Mouse (Mus musculus): ENCODE results near the gene Csmd2.

Csmd2 gene

DNA sequence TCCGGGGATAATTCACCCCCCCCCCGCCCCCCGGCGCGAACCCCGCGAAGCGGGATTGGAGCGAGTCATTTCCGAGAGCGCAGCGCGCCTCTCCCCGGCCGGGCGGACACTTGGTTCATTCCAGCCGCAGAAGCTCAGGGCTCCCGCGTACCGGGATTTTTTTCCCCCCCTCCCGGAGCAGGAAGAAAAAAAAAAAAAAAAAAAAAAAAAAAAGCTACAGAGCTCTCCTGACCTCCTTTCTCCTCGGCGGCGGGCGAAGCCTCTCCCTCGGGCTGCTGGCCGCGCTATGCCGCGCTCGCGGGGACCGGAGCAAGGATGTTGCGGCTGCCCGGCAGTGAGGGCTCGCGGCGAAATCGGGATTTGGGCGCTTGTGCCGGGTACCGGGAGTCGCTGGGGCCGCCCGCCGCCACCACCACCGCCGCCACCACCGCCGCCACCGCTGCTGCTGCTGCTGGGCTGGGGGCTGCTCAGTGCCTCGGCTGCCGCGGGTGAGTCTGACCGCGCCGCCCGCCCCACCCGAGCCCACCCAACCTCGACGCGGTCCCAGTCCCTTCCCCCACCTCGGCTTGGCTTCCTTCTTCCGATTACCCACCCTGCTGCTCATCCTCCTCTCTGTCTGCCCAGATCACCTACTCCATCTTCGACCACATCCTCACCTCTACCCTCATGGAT lies at the start of gene Csmd2:
TSS of gene Csmd2 (plus strand) at position 74 of the 672 bp plus-strand sequence.
- peak in 1 of 2 experiments; percentile 44 for DNase-seq (ENCODE audit: low spot score in 2 of 2)

DNA sequence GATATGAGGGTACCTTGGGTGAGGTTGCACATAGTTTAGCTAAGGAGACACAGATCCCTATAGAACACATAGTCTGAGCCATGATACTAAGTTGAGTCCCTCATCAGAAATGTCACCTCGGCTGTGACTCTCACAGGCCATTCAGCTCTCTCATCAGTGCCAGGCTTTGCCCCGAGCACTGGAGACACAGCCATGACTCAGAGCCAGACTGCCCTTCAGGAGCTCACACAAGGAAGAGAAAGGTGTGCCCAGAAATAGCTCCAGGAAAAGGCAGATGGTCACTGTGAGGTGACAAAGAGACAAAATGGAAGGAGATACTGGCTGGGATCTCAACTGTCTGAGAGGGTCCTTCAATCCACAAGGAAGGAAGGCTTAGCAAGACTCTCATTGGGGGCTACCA lies 40.0 kb upstream of the Csmd2 start:
- no peak for DNase-seq (ENCODE audit: low spot score in 2 of 2)

DNA sequence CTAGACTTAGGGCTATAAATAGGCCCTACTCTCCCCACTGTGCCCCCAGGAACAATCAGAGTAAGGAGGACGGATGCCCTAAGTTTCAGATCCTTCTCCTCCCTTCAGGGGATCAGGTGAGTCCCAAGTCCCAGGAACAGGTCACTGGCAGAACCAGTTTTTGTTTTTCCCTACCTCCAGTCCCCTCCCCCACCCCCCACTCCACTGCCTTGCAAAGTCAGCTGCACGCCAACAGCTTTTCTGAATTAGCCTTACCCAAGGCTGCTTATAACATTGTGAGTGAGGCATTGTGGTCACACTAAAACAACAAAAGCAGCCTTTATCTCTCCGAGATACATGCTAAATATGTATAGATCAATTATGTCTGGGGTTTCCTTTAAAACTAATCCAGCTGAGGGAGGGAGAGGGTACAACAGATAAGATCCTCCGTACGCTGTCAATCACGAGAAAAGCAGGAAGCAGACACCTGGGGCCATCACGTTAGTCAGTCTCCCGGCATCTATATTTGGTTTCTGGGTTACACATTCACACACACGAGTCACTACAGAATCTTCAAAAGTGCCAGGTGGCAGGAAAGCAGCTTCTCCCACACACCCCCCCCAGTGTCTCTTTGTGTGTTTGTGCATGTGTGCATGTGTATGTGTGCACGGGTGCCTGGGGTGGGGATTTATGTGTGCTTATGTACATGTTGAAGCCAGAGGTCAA lies 34.5 kb upstream of the Csmd2 start:
- no peak for DNase-seq (ENCODE audit: low spot score in 2 of 2)

DNA sequence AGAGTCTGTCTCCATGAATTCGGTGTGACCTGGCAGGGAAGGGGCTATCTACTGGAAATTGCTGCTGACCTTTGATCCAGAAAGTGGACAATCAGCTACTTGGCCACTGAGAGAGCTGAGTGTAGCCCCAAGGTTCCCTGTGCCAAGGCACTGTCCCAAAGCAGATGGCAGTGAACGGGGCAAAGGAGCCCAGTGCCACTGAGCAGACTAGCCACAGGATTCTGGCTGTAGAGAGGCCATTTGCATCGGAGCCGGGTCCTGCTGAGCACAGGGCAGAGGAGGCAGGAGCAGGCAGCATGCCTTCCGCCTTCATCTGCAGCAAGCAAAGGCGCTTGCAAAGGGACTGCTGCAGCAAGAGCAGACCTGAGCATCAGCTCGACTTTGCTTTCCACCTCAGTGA lies 18.6 kb upstream of the Csmd2 start:
- no peak for DNase-seq (ENCODE audit: low spot score in 2 of 2)

DNA sequence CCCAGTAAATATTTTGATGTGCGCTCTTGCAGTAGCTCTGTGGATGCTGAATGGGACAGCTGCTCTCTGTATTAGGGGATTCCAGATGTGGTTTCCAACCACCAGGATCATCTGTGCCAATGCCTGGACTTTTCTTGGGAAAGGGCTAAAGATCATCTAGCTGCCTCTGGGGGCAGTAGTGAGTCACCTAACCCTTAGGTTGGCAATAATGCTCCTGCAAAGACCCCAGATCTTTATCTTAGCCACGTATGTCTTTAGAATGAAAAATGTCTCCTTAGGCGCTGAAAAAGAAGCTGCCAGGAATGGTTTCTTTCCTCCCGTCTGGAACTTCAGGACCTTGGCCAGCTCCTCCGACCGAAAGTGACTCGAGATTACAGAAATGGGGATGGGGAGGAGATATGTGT lies 17.6 kb upstream of the Csmd2 start:
- no peak for DNase-seq (ENCODE audit: low spot score in 2 of 2)

DNA sequence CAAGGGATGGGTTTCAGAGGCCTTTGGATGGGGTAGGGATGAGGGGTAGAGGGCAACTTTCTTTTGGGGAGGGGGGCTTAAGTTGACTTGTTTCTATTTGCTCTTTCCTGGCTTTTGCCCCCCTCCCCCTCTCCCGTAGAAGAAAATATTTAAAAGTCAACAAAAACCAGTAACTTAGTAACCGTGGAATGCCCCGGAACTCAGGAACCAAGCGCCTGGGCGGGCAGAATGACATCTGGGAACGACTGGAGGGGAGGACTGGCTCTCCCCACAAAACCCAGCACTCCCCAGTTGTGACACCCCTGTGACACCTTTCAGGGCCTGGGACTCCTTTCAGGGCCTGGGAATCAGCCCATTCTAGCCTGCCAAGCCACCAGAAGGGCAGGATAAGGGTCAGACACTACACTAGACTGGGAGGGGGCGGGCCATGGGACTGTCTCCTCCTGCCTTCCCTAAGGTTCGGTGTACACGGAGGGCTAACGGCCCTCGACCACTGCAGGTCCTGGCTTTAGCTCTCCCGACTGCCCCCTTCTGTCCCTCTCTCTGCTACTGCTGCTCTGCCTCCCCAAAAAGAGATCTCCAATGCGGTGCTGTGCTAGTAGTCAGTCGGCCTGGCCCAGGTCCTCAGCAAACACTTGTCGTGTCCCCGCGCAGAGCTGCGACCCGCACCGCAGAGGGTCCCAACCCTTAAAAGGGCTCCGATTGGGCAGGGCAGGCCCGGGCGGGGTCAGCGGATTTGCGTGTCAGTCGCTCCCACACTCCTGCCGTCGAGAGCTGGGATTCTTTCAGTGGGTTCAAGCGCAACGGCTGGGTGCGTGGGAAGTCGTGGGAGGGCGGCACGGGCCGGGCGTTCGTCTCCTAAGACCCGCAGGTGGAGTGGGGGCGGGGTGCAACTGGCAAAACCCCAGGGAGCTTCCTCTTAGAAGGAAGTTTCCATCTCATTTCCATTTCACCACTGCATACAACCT lies 16.5 kb upstream of the Csmd2 start, which contains the start of gene CK137956:
TSS of gene CK137956 (minus strand) at position 51 of the 968 bp plus-strand sequence.
- DNase-seq (ENCODE audit: low spot score in 2 of 2) = no peak

DNA sequence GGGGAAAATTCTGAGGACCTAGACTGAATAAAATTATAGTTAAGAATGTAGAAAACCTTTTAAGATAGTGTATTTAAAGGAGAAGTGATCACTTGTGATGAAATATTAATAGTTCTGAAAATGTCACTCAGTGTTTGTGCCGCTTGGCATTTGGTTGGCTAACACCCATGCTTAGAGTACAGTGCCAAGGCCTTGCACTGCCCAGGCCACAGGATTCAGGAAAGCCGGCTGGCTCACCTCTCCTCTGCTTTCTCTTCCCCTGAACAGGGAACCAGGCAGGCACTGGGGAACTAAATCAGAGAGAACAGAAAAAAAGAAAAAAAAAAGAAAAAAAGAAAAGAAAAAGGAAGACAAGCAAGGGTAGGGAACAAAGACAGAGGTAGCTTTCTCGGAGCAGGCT lies 14.7 kb upstream of the Csmd2 start:
- no peak for DNase-seq (ENCODE audit: low spot score in 2 of 2)

DNA sequence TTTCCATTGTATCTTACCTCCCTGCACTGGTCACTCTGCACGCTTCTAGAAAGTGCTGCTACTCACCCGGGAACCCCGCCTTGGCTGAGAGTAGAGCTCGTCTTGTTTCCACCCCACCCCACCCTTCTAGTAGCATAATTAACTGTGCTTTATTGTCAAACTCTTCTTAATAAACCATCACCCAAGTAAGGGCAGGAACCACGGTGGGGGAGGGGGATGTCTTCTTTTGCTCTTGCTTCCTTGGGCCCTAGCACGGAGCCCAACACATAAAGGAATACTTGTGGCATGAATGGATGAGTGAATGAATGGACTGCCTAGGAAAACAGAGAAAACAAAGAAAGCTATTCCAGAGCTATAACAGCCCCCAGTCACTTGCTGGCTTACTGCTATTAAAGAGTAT lies 6.5 kb upstream of the Csmd2 start:
- DNase-seq (ENCODE audit: low spot score in 2 of 2) = no peak

DNA sequence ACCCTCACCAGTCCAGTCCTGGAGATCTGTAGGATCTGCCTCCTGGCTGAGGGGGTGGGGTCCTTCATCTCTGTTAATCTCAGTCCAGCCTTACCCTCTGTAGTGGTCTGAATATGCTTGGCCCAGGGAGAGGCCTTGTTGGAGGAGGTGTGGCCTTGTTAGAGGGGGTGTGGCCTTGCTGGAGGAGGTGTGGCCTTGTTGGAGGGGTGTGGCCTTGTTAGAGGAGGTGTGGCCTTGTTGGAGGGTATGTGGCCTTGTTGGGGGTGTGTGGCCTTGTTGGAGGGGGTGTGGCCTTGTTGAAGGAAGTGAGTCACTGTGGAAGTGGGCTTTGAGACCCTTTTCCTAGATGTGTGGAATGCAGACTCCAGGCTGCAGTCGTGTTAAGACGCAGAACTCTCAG lies 3.2 kb upstream of the Csmd2 start:
- DNase-seq (ENCODE audit: low spot score in 2 of 2) = no peak

DNA sequence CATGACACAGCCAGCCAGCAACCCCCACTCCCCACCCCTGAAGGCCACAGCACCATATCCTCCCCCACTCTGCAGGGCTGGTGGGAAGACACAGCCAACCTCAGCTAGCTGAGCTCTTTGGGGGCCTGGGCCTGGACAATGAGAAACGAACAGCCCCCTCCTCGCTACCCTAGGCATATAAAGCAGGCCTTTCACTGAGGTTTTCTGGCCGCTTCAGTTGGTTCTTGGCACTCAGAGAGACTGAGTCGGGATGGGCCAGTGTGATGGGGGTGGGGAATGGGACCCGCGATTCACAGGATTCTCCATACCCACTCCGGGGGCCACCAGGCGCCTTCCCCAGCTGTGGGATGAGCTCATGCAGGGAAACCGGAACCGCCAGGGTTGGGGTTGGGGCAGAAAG lies 1.8 kb upstream of the Csmd2 start:
- peak; percentile 22 to 41 for DNase-seq (ENCODE audit: low spot score in 2 of 2)

DNA sequence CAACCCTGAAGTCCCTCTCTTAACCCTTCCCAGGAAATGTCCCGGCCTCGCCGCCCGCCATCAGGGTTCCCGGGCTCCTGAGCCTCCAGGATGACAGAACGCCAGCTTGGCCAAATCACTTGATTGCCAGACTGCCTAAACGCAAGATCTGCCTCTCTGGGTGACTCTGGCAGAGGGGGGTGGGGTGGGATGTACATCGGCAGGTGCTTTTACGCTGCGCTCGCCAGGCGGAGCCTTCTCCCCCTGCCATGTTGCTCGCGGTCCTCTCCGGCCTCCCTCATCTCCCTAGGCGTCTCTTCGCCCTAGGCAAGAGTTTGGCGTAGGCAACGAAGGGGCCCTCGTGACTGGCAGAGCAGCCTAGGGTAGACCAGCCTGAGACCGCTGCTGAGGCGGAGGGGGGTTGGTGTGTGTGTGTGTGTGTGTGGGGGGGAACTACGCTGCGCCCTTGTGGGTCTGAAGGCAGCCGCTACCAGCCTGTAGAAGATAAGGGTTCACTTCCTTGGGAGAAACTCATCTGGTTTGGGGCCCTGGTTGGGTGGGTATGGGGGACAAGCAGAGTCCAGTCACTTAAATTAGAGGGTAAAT lies 1.1 kb upstream of the Csmd2 start:
- peak in 1 of 2 experiments; percentile 20 for DNase-seq (ENCODE audit: low spot score in 2 of 2)

DNA sequence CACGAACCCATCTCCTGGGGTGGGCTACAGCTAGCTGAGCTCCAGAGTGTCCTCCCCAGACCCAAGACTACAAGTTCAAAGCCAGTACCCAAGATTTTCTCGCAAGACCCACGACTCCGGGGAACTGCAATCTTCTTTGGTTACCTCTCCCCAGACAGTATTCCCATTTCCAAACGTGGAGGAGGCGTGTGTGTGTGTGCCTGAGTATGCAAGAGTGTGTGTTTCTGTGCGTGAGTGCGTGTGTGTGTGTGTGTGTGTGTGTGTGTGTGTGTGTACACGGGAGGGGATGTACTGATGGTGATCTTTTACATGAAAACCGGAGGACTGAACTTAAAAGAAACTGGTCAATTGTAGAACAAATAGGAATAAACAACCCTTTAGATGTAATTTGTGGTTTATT lies 387 bp upstream of the Csmd2 start:
- DNase-seq (ENCODE audit: low spot score in 2 of 2) = peak in 1 of 2 experiments; percentile 16

DNA sequence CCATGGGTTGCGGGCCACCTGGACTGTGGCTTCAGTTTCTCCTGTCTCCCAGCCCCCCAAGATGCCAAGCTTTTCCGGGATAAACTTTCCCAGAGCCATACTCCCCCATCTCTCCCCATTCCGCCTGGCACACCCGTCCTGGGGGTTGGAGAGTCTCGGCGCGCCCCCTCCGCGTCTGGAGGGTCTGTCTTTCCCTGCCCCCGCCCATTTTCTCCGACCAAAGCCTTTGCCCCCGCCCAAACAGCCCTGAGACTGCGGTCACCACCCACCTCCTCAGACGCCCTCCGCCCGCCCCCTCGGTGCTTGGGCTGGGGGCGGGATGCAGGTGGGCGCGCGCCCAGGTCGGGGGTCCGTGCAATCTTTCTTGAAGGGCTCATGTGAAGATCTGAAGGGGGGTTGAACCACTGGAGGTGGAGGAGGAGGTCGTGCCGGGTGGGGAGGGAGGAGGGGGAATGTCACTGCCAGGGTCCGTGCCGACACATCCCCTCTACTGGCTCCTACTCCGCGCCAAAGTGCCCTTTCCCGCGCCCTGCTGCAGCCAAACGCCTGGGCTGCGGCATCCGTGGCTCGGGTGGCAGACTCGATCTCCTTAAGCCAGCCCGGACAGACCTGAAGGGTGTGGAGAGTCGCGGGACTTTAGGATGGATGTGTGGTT lies 996 bp downstream of the Csmd2 start:
- DNase-seq (ENCODE audit: low spot score in 2 of 2) = no peak

DNA sequence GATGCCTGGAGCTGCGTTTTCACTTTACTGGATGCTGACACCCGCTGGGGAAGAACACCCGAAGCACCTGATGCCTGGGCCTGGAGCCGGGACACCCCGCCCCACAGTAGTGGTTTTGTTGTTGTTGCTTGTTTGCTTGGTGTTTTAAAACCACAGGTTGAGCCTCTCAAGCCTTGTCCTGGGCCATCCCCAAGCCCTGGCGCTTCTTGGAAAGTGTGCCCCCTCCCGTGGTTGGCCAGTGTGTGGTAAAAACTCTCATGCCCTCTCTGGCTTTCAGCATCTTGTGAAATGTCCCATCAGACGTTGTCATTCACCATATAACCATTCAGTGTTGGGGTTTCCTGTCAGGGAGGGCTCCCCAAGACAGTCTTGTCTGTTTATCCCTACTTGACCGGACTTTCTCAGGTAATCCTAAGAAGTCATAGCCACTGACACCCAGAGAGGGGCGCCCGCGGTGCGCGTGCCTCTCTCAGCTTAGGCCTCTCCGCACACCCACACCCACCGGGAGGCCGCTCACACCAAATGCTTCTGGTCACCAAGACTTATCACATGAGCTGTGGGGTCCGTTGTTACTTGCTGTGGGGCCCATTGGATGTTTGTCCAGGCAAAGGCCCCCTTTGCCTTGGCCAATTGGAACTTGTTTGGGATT lies 1.8 kb downstream of the Csmd2 start:
- peak; percentile 45 to 65 for DNase-seq (ENCODE audit: low spot score in 2 of 2)

DNA sequence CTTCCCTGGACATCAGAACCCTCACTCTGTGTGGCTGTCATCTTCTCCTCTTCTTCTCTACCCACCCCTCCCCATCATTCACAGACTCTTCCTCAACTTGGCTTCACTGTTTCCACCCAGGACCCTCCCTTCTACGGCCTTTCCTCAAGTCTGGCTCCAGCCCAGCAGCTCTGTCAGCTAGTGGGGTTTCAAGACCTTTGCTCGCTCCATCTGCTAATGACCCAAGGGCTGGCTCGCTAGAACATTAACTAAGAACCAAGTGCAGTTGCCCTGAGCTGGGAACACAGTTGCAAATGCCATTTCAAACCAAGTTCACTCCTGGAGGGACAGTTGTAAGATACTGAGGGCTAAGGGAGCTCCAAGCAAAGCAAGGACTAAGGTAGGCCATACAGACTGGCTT lies 11.6 kb downstream of the Csmd2 start:
- no peak for DNase-seq (ENCODE audit: low spot score in 2 of 2)

DNA sequence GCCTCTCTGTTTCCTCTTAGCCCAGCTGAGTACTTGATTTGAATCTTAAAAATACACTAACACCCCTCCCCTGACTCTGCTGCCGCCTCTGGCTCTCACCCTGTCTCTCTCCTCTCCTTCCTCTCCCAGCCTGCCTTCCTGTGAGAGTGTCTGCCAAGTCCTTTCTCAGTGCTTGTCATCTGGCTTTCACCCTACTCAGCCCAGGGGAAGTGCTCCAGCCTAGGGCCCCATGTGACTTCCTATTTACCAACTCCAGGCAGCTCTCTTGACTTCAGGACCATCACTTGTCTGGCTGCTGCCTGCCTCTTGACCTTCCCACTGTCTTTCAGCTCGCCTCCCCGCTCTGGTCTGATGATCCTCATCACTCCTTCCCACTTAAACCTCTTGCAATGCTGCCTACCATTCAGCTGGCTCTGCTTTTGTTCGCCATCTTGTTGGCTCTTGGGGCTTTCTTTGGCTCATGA lies 15.0 kb downstream of the Csmd2 start:
- no peak for DNase-seq (ENCODE audit: low spot score in 2 of 2)

DNA sequence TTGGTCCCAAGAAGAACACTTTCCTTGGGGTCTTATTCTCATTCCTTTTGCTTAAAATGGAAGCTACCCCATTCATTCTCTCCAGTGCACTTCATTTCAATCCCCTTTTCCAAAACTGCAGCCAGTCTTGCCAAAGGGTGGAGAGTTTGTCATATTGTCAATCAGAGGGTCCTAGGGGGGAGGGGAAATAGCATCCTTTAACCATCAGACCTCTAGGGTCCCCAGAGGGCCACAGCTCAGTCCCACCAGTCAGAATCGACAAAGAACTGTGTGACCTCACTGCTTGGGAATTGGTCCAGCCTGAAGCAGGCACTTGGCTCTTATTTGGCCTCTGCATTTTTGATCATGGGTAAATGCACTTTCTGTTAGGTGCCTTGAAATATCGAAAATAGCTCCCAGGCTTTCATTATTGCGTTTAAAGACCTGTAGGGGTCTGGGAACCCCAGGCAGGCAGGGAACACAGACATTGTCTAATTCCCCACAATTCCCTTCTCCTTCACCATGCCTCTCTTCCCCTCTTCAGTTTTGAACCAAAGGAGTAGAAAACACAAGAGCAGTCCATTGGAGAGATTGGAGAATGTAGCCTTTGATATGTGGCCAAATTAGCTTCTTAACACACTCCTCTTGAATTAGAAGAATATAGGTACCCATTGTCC lies 17.3 kb downstream of the Csmd2 start:
- DNase-seq (ENCODE audit: low spot score in 2 of 2) = no peak

DNA sequence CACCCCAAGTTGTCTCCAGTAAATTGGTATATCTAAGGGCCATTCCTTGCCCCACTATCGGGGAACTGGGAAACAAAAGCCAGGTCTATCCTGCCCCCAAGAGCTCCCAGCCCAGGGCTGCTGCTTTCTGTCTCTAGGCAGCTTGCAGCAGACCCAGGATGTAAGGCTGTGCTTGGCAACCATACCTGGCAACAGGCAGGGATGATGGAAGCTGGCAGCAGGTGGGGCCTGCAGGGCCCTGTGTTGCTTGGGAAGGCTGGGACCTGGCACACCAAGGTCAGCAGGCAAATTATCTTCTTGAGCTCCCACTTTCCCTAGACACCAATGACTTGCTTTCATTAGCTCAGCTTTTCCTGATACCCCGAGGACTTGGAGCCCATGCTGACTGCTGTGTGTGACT lies 31.8 kb downstream of the Csmd2 start:
- no peak for DNase-seq (ENCODE audit: low spot score in 2 of 2)

DNA sequence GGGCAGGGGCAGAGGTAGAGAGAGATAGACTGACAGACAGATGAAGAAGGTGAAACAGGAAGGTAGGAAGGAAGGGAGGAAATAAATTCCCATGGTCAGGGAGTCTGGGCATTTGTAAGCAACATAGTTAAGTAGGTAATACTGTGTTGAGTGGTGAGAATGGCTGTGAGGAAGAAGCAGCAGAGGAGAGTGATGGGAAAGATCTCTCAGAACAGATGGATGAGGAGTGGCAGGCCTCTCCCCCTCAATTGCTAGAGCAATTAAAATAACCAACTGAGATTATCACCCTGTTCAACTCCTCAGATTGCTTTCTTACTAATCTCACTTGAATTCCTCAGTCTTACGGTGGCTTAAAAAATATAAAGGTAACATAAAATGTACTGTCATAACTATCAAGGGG lies 40.6 kb downstream of the Csmd2 start:
- no peak for DNase-seq (ENCODE audit: low spot score in 2 of 2)

DNA sequence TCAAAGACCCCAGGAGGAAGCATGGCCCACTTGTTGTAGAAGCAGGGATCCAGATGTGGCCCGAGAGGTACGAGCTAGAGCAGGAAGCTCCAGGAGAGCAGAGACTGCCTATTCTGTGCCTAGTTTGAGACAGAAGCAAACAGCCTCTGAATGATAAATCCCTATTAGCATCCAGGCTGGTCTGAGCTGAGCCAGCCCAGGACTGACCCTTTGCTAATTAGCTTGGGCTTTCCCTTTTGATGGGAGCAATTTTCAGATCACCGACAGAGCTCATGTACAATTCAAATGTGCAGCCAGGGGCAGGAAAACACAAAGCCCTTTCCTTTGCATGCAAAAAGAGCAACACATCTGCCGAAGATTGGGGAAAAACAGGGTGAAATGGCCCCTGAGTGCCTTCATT lies 54.2 kb downstream of the Csmd2 start:
- no peak for DNase-seq (ENCODE audit: low spot score in 2 of 2)
